Mouse (Mus musculus): ENCODE measurements around the gene Slc25a27.

Slc25a27 gene

DNA sequence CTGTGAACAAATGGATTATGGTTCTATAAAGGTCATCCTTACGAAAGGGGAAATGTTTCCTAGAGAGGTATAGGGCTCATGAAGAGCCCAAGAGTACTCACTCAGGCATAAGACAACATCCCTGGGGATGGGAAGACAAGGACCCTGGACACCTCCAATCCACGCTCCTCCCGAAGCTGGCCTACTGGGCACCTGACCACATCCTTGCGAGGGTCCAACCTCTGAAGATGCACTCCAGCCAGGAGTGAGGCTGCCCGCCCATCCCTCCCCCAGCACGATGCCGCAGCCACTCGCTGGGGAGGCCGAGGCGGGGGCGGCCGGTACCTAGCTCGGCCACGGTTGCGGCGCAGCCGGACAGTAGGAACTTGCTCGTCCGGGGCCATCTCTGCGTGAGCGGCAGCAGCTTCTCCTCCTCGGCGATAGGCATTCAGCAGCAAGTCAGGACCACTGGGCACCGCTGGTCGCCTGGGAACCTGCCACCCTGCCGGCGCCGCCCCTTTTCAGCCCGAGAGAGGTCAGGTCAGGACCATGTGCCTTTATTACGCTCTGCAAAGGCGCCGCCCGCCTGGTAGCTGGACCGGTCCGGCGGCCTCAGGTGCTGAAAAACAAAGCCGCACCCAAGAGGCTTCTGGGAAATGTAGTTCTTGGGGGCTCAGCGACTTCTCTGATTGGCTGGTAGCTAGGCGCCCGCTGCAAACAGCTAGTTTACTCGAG lies at the start of gene Slc25a27:
Slc25a27 (minus strand) TSS at position 639 of the 714 bp plus-strand sequence.
- in situ Hi-C loops (cut with MboI, MseI): no loop called here

GRCm38 (mm10) chr17:43716601-43717000 lies 49.6 kb upstream of the Slc25a27 start:
- in situ Hi-C loops (cut with MboI, MseI): no loop called here

DNA sequence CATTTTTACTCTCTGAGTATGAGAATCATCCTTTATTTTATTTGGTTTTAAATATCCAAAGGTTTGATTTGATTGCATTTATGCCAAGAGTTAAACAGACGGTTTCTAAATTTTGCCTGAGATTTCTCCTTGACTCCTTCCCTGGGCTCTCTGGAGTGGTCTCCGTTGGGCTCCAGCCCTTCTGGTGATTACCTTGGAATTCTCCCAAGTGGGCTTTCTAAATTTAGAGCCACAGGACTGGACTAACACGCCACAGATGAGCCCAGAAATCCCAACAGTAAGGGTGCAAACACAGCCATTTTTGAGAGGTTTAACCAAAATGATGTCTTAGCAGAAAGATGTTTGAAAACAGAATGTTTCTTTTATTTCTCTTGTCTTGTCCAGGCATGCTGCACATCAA lies 47.2 kb upstream of the Slc25a27 start:
- in situ Hi-C loops (cut with MboI, MseI): no loop called here

DNA sequence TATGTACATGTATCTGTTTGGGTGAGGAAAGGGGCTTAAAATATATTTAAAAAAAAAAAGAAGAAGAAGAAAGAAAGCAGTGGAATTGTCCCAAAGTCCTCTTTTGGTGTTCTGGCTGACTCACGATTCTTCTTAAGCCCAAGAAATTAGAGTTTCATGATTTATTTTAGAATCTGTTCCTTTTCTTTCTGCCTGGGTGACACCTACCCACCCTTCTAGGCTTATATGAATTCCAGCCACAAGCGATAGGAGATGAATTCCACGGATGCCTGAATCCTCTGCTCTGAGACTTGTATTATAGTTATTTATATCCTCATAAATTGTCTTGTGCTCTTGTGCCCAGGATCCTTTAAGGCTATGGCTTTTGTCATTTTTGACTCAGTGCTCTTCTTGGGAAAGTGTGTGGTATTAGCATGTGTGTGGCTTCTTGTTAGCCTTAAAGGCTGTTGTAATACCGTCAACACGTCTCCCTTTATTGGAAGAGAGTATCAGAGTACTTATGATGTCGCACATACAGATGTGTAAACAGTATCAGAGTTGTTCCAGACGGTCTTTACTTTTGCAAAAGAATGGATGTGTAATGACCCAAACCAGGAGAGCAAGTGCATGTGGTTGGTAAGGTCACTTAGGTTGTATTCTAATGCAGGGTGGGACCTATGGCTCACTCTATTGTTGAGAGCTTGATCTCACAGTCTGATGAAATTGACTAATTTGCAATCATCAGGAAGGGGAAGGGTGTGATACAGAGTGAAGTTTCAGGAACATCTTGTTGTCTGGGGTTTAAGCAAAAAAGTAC lies 44.7 kb upstream of the Slc25a27 start:
- in situ Hi-C loops (cut with MboI, MseI): no loop called here

- in situ Hi-C loops (cut with MboI, MseI): no loop called here
Observed at GRCm38 (mm10) chr17:43707254-43707653, 40.2 kb upstream of the Slc25a27 start.

- in situ Hi-C loops (cut with MboI, MseI): no loop called here
Observed at GRCm38 (mm10) chr17:43706749-43707148, 39.7 kb upstream of the Slc25a27 start.

DNA sequence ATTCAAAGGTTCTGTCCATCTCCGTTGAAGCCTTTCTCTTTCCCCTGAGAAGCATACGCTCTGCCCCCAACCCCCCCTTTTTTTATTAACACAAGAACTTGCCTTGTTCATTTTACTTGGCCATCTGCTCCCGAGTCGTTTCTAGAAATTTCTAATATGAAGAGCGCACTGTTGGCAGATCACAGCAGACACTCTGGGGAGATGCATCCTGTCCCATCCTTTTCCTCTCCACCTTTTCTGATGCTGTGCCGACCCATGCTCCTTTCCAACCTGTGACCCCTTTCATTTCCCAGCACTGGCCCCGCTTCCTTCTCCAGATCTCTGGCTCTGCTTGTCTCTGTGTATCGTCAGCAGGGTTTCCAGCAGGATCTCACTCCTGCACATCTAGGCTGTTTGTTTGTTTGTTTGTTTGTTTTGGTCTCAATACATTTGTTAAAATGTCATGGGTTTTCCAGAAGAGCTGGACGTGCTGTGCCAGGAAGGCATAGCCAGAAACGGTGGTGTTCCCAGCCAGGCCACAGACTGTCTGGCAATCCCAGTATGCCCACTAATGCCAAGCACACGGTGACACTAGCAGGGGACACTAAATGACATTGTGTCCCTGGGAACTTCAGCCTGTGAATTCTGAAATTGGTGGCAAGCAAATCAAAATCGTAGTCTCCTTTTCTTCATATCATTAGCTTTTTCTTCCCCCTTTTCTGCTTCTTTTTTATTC lies 37.4 kb upstream of the Slc25a27 start:
- in situ Hi-C loops (cut with MboI, MseI): loop anchor here (5.0 kb wide), 2 partner anchors 163 to 428 kb away; no protein-coding TSS in a partner anchor

- in situ Hi-C loops (cut with MboI, MseI): loop anchor here (5.0 kb wide), 2 partner anchors 166 to 431 kb away; no protein-coding TSS in a partner anchor
Observed at GRCm38 (mm10) chr17:43701060-43701459, 34.0 kb upstream of the Slc25a27 start.

- in situ Hi-C loops (cut with MboI, MseI): loop anchor here (25.0 kb wide), 1 partner anchor 1613 kb away; no protein-coding TSS in a partner anchor
Observed at GRCm38 (mm10) chr17:43698997-43699649, 32.1 kb upstream of the Slc25a27 start.

- in situ Hi-C loops (cut with MboI, MseI): loop anchor here (25.0 kb wide), 1 partner anchor 1623 kb away; no protein-coding TSS in a partner anchor
Observed at GRCm38 (mm10) chr17:43689591-43689990, 22.6 kb upstream of the Slc25a27 start.

GRCm38 (mm10) chr17:43684638-43685037 lies 17.6 kb upstream of the Slc25a27 start:
- in situ Hi-C loops (cut with MboI, MseI): loop anchor here (25.0 kb wide), 1 partner anchor 1628 kb away; no protein-coding TSS in a partner anchor

DNA sequence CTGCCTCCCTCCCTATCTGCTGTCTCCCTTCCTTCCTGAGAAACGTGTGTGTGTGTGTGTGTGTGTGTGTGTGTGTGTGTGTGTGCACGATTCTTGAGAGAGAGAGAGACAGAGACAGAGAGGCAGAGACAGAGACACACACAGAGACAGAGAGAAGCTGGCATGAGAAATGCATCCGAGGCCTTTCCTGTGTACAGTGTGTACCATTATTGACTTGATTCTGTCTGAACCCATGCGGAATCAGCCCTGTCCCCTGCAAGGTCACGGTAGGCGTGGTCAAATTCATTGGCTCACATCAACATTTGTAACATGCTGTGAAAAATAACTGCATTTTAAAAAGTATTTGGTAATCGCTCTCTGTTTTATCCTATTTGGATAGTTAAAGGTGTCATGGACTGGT lies 17.1 kb upstream of the Slc25a27 start:
- in situ Hi-C loops (cut with MboI, MseI): loop anchor here (25.0 kb wide), 1 partner anchor 1628 kb away; no protein-coding TSS in a partner anchor

GRCm38 (mm10) chr17:43677317-43677716 lies 10.3 kb upstream of the Slc25a27 start:
- in situ Hi-C loops (cut with MboI, MseI): loop anchor here (25.0 kb wide), 1 partner anchor 1635 kb away; no protein-coding TSS in a partner anchor

DNA sequence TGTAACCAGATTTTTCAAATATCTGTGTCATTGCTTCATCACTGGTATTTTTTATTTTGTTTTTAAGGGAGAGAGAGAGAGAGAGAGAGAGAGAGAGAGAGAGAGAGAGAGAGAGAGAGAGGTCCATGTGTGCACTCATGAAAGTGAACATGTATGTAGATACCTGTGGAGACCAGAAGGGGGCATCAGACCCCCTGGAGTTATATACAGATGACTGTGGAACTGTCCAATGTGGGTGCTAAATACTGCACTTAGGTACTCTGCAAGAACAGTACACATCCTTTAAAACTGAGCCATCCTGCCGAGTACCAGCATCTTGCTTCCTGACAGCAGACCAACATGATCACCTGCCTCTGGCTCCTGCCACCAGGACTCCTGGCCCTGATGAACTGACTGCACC lies 9.2 kb upstream of the Slc25a27 start:
- in situ Hi-C loops (cut with MboI, MseI): loop anchor here (25.0 kb wide), 1 partner anchor 1636 kb away; no protein-coding TSS in a partner anchor

GRCm38 (mm10) chr17:43675228-43675627 lies 8.2 kb upstream of the Slc25a27 start:
- in situ Hi-C loops (cut with MboI, MseI): loop anchor here (25.0 kb wide), 1 partner anchor 1637 kb away; no protein-coding TSS in a partner anchor

DNA sequence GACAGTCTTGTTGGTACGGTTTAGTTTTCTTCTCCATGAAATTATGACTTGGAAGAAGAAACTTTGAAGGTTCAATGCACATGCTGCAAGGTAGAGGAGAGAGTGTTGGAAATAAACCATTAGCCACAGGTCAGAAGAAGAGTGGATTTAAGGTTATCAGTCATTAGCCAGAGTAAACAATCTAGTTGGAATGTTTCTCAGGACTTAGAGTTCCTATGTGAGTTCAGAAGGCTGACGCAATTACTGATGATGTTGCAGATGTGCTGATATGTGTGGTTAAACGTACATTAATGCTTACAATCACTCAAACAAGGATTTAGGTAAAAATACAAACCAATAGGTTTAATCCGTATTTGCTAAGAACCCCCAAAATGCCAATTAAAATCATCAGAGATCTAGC lies 4.9 kb upstream of the Slc25a27 start:
- in situ Hi-C loops (cut with MboI, MseI): no loop called here

DNA sequence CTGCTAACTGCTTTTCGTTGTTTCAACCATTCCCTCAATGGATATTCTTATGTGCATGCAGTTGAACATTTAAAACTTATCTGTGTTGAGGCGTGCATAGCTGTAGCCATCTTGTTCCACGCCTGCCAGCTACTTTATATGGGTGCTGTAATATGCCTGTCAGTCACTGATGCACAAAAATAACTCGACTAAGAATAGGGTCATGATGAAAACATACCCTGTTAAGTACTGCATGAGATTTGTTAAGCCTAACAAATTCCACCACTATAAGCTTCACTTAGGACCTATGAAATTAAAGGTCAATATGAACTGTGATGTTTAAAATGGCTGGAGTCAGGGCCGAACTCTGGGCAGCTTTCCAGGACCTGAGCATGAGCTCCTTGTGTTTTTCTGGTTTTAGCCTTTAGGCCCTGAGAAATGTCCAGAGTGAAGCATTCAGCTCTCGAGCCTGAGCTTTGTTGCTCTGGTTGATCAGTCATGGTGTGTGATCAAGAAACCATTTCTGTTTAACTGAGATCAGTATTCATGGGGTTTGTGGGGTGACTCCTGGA lies 2.2 kb upstream of the Slc25a27 start:
- in situ Hi-C loops (cut with MboI, MseI): no loop called here

GRCm38 (mm10) chr17:43667290-43667843 lies 353 bp upstream of the Slc25a27 start, which contains the start of gene Cyp39a1:
Gene Cyp39a1 (plus strand): TSS chr17:43667425.
- in situ Hi-C loops (cut with MboI, MseI): no loop called here

- in situ Hi-C loops (cut with MboI, MseI): no loop called here
Observed at GRCm38 (mm10) chr17:43651314-43652046, 15.5 kb downstream of the Slc25a27 start.

All from T-helper 1 cell (primary cell).